Mouse (Mus musculus) forebrain, embryonic 11.5 days (tissue): Measurements from ENCODE around the gene Dip2b. TPM values are rescaled to one million over a fixed set of nuclear protein-coding genes. Genes with fewer than 3 reads are reported as not detected.

Source experiments
- ATAC-seq: fragments of 200-750 bp; cut with Nextera tagmentation; replicated peaks from 2 replicates; pipeline ENCODE4 v1.8.0; 2017; ENCODE audit warnings: moderate TSS enrichment; ENCODE audit not compliant: low FRiP score
- DNase-seq: peaks from one replicate; pipeline ENCODE4 v3.0.0-alpha.2; 2017; ENCODE audit warnings: low spot score
- H3K27ac ChIP-seq: fragments of 300-500 bp; sonication (generic); 2 replicates; pipeline ENCODE4 v1.5.1; 2014; ENCODE audit warnings: low read depth, low read length
- H3K27me3 ChIP-seq: fragments of 300-500 bp; sonication (generic); 2 replicates; pipeline ENCODE4 v1.6.1; 2014; ENCODE audit warnings: mild to moderate bottlenecking, low read length, mixed read lengths; ENCODE audit not compliant: control insufficient read depth, insufficient read depth
- H3K36me3 ChIP-seq: fragments of 300-500 bp; sonication (generic); 2 replicates; pipeline ENCODE4 v1.6.1; 2014; ENCODE audit warnings: mild to moderate bottlenecking, low read length, moderate library complexity, mixed read lengths; ENCODE audit not compliant: control insufficient read depth, insufficient read depth
- H3K4me1 ChIP-seq: fragments of 300-500 bp; sonication (generic); replicated peaks from 2 replicates; pipeline ENCODE4 v1.6.1; 2014; ENCODE audit warnings: low read length, mixed read lengths; ENCODE audit not compliant: control insufficient read depth, insufficient read depth
- H3K4me2 ChIP-seq: fragments of 300-500 bp; sonication (generic); 2 replicates; pipeline ENCODE4 v1.6.1; 2014; ENCODE audit warnings: low read depth, mild to moderate bottlenecking, low read length, moderate library complexity, mixed read lengths; ENCODE audit not compliant: severe bottlenecking
- H3K4me3 ChIP-seq: fragments of 300-500 bp; sonication (generic); 2 replicates; pipeline ENCODE4 v1.5.1; 2014; ENCODE audit warnings: low read depth, low read length
- H3K9ac ChIP-seq: fragments of 300-500 bp; sonication (generic); 2 replicates; pipeline ENCODE4 v1.6.1; 2014; ENCODE audit warnings: low read length
- H3K9me3 ChIP-seq: fragments of 300-500 bp; sonication (generic); 2 replicates; pipeline ENCODE4 v1.6.1; 2016; ENCODE audit warnings: low read length, mixed read lengths; ENCODE audit not compliant: control insufficient read depth
- WGBS: fragments of 180-500 bp; shearing (Covaris S2); extraction: QIAGEN DNeasy Blood & Tissue Kit; methylation state at CpG from one replicate; pipeline ENCODE4 v1.1.7; 2014; 5-methylcytosine and 5-hydroxymethylcytosine counted together
- polyA plus RNA-seq: library from polyadenylated mRNA; unstranded; fragments of >200 nt; fragmentation: Nextera tagmentation; extraction: Ambion mirVana; gene quantifications from 2 replicates; pipeline ENCODE4 v1.2.1, GENCODE M21; 2014

Dip2b gene
- polyA plus RNA-seq, 1 experiment from 2014 or later = 28.3 TPM

DNA sequence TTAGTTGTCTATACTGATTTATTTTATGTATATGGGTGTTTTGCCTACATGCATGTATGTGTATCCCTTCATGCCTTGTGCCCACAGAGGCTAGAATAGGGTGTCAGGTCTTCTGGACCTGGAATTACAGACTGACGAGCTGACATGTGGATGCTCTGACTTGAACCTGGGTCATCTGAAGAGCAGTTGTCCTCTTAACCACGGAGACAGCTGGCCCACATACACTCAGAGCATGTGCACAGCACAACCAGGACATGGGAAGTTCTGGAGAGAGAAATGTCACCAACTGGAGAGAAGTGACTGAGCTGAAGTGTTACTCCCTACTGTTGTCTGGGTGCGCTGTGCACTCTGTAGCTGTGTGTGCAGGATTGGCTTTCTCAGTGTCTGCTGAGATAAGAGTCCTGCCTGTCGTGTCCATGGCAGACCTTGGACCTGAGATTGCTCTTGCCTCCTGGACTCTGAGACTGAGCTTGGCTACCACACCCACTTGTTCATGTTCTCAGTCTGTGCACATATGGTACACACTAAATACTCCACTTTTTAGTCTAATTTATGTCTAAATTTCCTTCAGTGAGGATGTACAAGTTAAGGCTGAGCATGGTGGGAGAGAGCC, 117.7 kb downstream of the Dip2b start:
- peaks cover 2% of the 10 kb centered on the region; the same call in 1 of the 2 replicates for H3K36me3 ChIP-seq
- H3K27ac ChIP-seq = no peak overlapping the region
- H3K4me3 ChIP-seq = no peak overlapping the region
- H3K9ac ChIP-seq = no peak overlapping the region
- H3K27me3 ChIP-seq = no peaks in the 10 kb centered on the region
- H3K9me3 ChIP-seq = no peaks in the 10 kb centered on the region
- ATAC-seq (no peak), DNase-seq (no peak)
- WGBS = 96% methylated on average over 4 of the region's 4 CpGs
- no peak overlapping the region for H3K4me2 ChIP-seq
- H3K4me1 ChIP-seq = no peaks in the 10 kb centered on the region

DNA sequence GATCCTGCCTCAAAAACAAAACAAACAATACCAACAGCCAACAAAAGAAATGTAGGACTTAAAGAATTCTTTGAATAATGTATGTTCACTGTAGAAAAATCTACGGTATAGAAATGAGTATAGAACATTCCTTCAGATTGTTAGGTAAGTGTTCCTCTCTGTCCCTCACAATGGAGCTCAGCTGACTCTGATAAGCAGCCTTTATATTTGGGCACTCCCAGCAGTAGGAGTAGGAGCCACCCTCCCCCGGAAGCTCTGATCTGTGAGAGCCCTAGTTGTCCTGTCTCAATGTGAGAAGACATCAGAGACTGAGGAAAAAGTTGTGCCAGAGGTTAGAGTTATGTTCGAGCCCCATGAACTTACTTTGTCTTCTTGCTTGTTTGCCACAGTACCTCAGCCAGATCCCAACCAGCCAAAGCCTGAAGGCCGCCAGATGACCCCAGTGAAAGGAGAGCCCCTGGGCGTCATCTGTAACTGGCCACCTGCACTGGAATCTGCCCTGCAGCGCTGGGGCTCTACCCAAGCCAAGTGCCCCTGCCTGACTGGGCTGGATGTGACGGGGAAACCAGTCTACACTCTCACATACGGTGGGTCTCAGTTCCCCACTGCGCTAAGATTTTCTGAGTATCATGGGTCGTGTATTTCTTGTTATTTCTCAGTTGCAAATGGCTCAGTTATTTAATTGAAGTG, 118.5 kb downstream of the Dip2b start:
- no peak for ATAC-seq
- Histone ChIP-seq H3K4me2 (no peak overlapping the region), H3K27me3 (no peaks in the 10 kb centered on the region)

DNA sequence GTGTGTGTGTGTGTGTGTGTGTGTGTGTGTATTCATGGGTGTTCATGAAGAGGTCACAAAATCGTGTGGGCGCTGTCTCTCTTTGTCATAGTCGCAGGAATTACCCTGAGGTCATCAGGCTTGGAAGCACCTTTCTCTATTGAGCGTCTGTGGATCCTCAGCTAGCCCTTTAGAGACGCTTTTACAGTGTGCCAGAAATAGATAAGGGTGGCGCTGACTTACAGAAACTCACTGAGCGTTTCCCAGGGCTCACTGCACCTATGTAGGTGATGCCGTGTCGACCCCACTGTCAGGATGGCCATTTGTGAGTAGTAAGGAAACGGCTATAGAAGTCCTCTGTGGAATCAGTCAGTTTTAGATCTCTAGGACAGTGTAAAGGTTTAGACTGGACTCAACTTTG, 120.5 kb downstream of the Dip2b start:
- Histone ChIP-seq H3K27me3 (no peaks in the 10 kb centered on the region), H3K27ac (no peak overlapping the region), H3K4me1 (no peaks in the 10 kb centered on the region), H3K4me3 (no peak overlapping the region), H3K36me3 (peaks cover 2% of the 10 kb centered on the region; the same call in 1 of the 2 replicates), H3K9ac (no peak overlapping the region), H3K9me3 (no peaks in the 10 kb centered on the region), H3K4me2 (no peak overlapping the region)
- 91% methylated on average over 10 of the region's 10 CpGs for WGBS
- ATAC-seq (no peak), DNase-seq (no peak)

More for the DNA sequence above, 118.5 kb downstream of the Dip2b start:
- H3K36me3 ChIP-seq = peaks cover 2% of the 10 kb centered on the region; the same call in 1 of the 2 replicates
- no peak overlapping the region for H3K9ac ChIP-seq
- no peaks in the 10 kb centered on the region for H3K4me1 ChIP-seq
- no peak overlapping the region for H3K4me3 ChIP-seq
- H3K9me3 ChIP-seq = no peaks in the 10 kb centered on the region
- 88% methylated on average over 10 of the region's 10 CpGs for WGBS
- no peak overlapping the region for H3K27ac ChIP-seq
- no peak for DNase-seq

DNA sequence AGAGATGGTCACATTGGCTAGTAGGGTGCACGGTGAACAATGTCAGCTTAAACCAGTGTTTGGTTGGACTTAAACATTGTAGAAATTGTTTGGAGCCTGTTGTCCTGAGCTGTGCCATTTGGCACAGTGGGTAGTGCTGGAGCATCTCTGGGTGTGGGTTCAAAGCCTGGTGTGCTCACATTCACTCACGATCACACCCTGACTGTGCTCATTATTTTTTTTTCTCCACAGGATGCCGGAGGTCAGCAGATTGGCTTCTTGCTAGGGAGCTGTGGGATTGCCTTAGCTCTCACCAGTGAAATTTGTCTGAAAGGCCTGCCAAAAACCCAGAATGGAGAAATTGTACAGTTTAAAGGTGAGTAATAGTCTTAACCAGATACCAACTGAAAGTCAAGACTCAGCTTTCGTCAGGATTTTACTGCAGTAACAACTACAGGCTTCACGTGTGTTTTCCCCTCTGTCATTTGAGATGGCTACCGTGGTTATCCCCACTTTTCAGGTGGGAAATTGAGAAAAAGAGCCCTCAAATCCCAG, 123.3 kb downstream of the Dip2b start:
- 91% methylated on average over 6 of the region's 6 CpGs for WGBS
- no peaks in the 10 kb centered on the region for H3K4me1 ChIP-seq
- H3K9me3 ChIP-seq = no peaks in the 10 kb centered on the region
- no peak overlapping the region for H3K9ac ChIP-seq
- no peaks in the 10 kb centered on the region for H3K27me3 ChIP-seq
- H3K36me3 ChIP-seq = no peaks in the 10 kb centered on the region
- DNase-seq (no peak), ATAC-seq (no peak)
- H3K4me3 ChIP-seq = no peak overlapping the region
- H3K4me2 ChIP-seq = no peak overlapping the region
- H3K27ac ChIP-seq = no peak overlapping the region

DNA sequence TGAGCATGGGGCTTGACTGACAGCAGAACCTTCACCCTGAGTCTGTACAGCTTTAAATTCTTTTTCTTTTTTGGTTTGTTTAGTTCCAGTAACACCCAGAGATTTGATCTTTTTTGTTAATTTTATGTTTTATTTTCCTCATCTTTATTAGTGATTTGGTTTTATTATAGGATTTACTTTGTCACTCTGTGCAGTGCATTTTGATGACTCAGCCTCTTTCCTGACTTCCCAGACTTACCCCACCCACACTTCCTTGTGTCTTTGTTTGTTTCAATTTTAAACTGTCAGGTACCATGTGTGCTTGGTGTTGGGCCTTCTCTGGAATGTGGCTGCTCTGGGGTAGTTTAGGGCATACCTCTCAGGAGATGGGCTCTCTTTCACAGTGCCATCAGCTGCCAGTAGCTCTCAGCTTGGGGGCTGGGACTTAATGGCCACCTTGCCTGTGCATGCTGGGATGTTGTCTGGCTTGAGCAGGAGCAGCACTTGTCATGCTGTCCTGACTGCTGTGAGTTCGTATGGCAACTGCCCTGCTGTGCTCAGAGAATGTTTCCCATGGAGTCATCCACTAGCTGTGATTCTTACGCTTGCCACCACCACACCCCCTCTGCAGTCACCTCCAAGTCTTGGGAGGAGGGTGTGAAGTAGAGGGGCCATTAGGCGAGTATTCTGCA, 125.1 kb downstream of the Dip2b start:
- H3K9me3 ChIP-seq = no peaks in the 10 kb centered on the region
- no peak overlapping the region for H3K9ac ChIP-seq
- H3K4me3 ChIP-seq = no peak overlapping the region
- no peaks in the 10 kb centered on the region for H3K36me3 ChIP-seq
- WGBS = 88% methylated on average over 3 of the region's 3 CpGs
- no peak overlapping the region for H3K27ac ChIP-seq
- DNase-seq = no peak
- no peak overlapping the region for H3K4me2 ChIP-seq
- H3K27me3 ChIP-seq = no peaks in the 10 kb centered on the region
- H3K4me1 ChIP-seq = no peaks in the 10 kb centered on the region
- no peak for ATAC-seq

DNA sequence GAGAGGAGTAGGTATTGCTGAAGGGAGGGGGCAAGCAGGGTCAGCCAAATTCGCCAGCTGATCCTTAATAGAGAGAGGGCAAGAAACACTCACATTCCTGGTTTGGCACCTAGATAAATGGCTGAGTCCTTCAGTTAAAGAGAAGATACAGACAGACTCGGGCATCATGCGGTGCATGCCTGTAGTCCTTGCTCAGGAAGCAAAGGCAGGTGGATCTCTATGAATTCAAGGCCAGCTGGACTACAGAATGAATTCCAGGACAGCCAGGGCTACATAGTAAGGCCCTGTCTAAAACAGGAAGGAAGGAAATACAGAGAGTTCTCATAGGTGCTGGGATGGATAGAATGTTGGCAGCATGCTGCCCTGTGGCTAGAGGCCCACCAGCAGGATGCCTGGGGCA, 128.0 kb downstream of the Dip2b start:
- H3K9ac ChIP-seq = no peak overlapping the region
- 88% methylated on average over 3 of the region's 3 CpGs for WGBS
- H3K9me3 ChIP-seq = no peaks in the 10 kb centered on the region
- no peak for DNase-seq
- H3K27me3 ChIP-seq = no peaks in the 10 kb centered on the region
- H3K4me2 ChIP-seq = no peak overlapping the region
- no peak overlapping the region for H3K27ac ChIP-seq
- H3K4me1 ChIP-seq = no peaks in the 10 kb centered on the region
- no peak overlapping the region for H3K4me3 ChIP-seq
- no peaks in the 10 kb centered on the region; the same call in 1 of the 2 replicates for H3K36me3 ChIP-seq
- no peak for ATAC-seq

DNA sequence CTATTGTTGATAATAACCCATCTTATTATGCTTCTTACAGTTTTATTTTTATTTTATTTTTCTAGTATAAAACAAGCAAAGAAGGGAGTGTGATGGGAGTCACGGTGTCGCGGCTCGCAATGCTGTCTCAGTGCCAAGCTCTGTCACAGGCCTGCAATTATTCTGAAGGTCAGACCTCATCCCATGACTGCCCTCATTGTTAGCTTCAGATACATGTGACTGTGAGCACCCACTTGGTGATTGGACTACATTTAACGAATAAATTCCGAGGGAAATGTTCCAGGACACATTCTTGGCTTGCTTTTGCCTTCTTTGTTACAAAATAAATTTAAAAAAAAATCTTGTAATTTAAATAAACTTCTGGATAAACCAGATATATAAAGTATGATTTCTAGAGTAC, 129.3 kb downstream of the Dip2b start:
- no peak overlapping the region for H3K9ac ChIP-seq
- ATAC-seq (no peak), DNase-seq (no peak)
- H3K27me3 ChIP-seq = no peaks in the 10 kb centered on the region
- no peak overlapping the region for H3K4me2 ChIP-seq
- H3K9me3 ChIP-seq = no peaks in the 10 kb centered on the region
- H3K36me3 ChIP-seq = no peaks in the 10 kb centered on the region; the same call in 1 of the 2 replicates
- H3K4me1 ChIP-seq = no peaks in the 10 kb centered on the region
- H3K4me3 ChIP-seq = no peak overlapping the region
- H3K27ac ChIP-seq = no peak overlapping the region
- 93% methylated on average over 6 of the region's 6 CpGs for WGBS

DNA sequence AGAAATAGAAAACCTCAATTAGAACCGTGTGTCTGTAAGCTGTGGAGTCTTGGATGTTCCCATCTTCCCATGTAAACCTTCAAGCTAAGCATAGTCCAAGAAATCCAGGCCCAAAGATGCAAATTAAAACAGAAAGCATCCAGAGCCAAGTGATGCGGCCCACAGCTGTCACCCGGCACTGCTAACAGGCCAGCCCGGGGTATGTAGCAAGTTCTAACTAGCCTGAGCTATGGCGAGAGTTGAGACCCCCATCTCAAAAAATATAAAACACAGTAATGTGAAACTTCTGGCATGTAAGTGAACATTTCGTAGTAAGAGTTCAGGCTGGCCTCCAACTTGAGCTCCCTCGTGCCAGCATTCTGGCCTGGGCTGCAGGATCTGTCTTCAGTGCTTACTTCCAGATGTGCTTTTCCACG, 129.7 kb downstream of the Dip2b start:
- Histone ChIP-seq H3K4me2 (no peak overlapping the region), H3K9me3 (no peaks in the 10 kb centered on the region), H3K27me3 (no peaks in the 10 kb centered on the region), H3K27ac (no peak overlapping the region), H3K4me1 (no peaks in the 10 kb centered on the region), H3K36me3 (no peaks in the 10 kb centered on the region; the same call in 1 of the 2 replicates), H3K4me3 (no peak overlapping the region), H3K9ac (no peak overlapping the region)
- DNase-seq (no peak), ATAC-seq (no peak)
- WGBS = 92% methylated on average over 8 of the region's 8 CpGs
